In the genomic region with DNA sequence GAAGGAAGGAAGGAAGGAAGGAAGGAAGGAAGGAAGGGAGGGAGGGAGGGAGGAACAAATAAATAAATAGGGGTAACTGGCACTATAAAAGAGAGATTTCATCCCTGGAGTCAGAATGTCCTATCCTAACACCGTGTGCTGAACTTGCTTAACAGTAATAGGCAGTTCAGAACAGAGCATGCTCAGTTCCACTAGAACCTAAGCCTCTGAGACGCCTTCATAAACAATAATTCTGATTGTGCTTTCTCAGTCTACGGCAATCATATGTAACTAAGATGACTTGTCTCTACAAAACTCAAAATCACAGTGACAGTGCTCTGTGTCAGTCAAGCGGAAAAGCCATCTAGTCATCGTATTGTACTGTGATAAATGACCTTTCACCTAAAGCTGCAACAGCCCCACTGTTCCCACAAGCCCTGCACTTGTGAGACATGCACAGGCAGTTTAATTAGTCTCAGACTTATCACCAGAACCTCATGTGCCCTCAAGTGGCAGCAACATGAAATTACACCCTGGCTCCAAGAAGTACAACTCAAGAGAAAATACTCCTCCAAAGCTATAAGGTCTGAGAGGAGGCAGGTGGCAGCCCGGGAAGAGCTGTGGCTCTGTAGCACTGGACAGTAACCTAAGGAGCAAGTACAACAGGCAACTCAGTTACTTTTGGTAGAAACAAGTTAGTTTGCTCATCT, we compare ENCODE assay signal across 8 mouse cellular contexts. TPM values are rescaled to one million over a fixed set of nuclear protein-coding genes. Genes with fewer than 3 reads are reported as not detected.
DNase-seq lines count a peak whose midpoint lies in the region; ATAC-seq and TF ChIP-seq lines count a peak whose summit lies in the region.

No protein-coding gene starts in this region.

- 32% methylated on average over 6 of the region's 6 CpGs for WGBS in heart, adult 2 months
- WGBS in liver, embryonic 15.5 days (ENCODE audit: insufficient replicate concordance): 50% methylated on average over 6 of the region's 6 CpGs
- WGBS in neural tube, embryonic 13.5 days: 26% methylated on average over 6 of the region's 6 CpGs

- no peaks in the 10 kb centered on the region; the same call in 1 of the 2 replicates for H3K79me2 ChIP-seq in heart, adult 2 months (replicated peaks; ENCODE audit: control insufficient read depth, insufficient read depth, low read length)

- H3K4me1 ChIP-seq in cortical plate, adult 2 months (ENCODE audit: control insufficient read depth, insufficient read depth, low read length): 0 out of 2 replicates have a peak, but pooled peaks cover 2% of the 10 kb centered on the region
- peaks cover 1% of the 10 kb centered on the region for H3K4me1 ChIP-seq in heart, adult 2 months (ENCODE audit: control insufficient read depth, insufficient read depth, low read length)
- H3K4me1 ChIP-seq in liver, embryonic 15.5 days (replicated peaks): no peaks in the 10 kb centered on the region
- H3K4me1 ChIP-seq in neural tube, embryonic 13.5 days (replicated peaks): peaks cover 4% of the 10 kb centered on the region; the same call in 1 of the 2 replicates

- no peak overlapping the region for H3K4me2 ChIP-seq in liver, embryonic 15.5 days
- no peak overlapping the region for H3K4me2 ChIP-seq in neural tube, embryonic 13.5 days

- peak; percentile 73 for TF ChIP-seq EP300 in heart, adult 2 months (IDR thresholded peaks at IDR 0.05; ENCODE audit: insufficient read depth, low read depth, low read length)

- intact Hi-C loops in heart, adult 2 months (cut with DNase I): loop anchor here (1.0 to 5.0 kb wide), 2 partner anchors 145 to 286 kb away; a partner anchor contains a TSS

- H3K27ac ChIP-seq in cortical plate, adult 2 months (ENCODE audit: insufficient read depth, low read length): no peak overlapping the region
- peak overlapping the region; percentile 52; the same call in 1 of the 2 replicates for H3K27ac ChIP-seq in heart, adult 2 months
- no peak overlapping the region for H3K27ac ChIP-seq in liver, embryonic 15.5 days (replicated peaks)
- H3K27ac ChIP-seq in neural tube, embryonic 13.5 days (replicated peaks): no peak overlapping the region

- DNase-seq in heart, adult 2 months: peak; percentile 62 to 66
- peak; percentile 60 to 67 for DNase-seq in kidney, adult 8-10 months
- DNase-seq in thymus, postnatal 36 days: peak; percentile 55 to 57

- H3K27me3 ChIP-seq in heart, adult 2 months (ENCODE audit: control insufficient read depth, insufficient read depth, low read length): no peaks in the 10 kb centered on the region
- no peaks in the 10 kb centered on the region for H3K27me3 ChIP-seq in liver, embryonic 15.5 days
- H3K27me3 ChIP-seq in neural tube, embryonic 13.5 days: no peaks in the 10 kb centered on the region

- ATAC-seq in CD4-positive, CD25-positive, alpha-beta regulatory T cell, adult 4 months: peak; percentile 92
- peak; percentile 84 for ATAC-seq in activated CD4-positive, CD25-positive, alpha-beta regulatory T cell, adult 4 months
- ATAC-seq in liver, embryonic 15.5 days (ENCODE audit: insufficient read depth): 0 out of 2 replicates have a peak, but pooled peaks have one; percentile 28
- peak; percentile 88 for ATAC-seq in neural tube, embryonic 13.5 days (ENCODE audit: low read depth)

- peaks cover 9% of the 10 kb centered on the region for H3K36me3 ChIP-seq in heart, adult 2 months (ENCODE audit: control insufficient read depth, insufficient read depth, low read length)
- H3K36me3 ChIP-seq in liver, embryonic 15.5 days (replicated peaks): peaks cover 79% of the 10 kb centered on the region
- H3K36me3 ChIP-seq in neural tube, embryonic 13.5 days: peaks cover 32% of the 10 kb centered on the region

- no peaks in the 10 kb centered on the region for H3K9me3 ChIP-seq in liver, embryonic 15.5 days (replicated peaks)
- no peaks in the 10 kb centered on the region for H3K9me3 ChIP-seq in neural tube, embryonic 13.5 days

- TF ChIP-seq POLR2A in cortical plate, adult 2 months (IDR thresholded peaks at IDR 0.05; ENCODE audit: extremely low read depth, insufficient read depth, low read length): no peak
- TF ChIP-seq POLR2A in heart, adult 2 months (IDR thresholded peaks at IDR 0.05; ENCODE audit: insufficient read depth, low read depth, low read length): no peak

- H3K4me3 ChIP-seq in cortical plate, adult 2 months (ENCODE audit: insufficient read depth, low read length): no peak overlapping the region
- H3K4me3 ChIP-seq in heart, adult 2 months: no peak overlapping the region
- no peak overlapping the region for H3K4me3 ChIP-seq in liver, embryonic 15.5 days (replicated peaks)
- H3K4me3 ChIP-seq in neural tube, embryonic 13.5 days: no peak overlapping the region

- peak; percentile 80; the same call in 1 of the 2 replicates for TF ChIP-seq CTCF in cortical plate, adult 2 months (IDR thresholded peaks at IDR 0.05; ENCODE audit: extremely low read depth, insufficient read depth, low read length)
- TF ChIP-seq CTCF in heart, adult 2 months (IDR thresholded peaks at IDR 0.05): no peak; the same call in 1 of the 2 replicates

- H3K9ac ChIP-seq in heart, adult 2 months (ENCODE audit: low read depth, low read length): no peak overlapping the region
- H3K9ac ChIP-seq in liver, embryonic 15.5 days: no peak overlapping the region
- no peak overlapping the region for H3K9ac ChIP-seq in neural tube, embryonic 13.5 days

RNA-seq across cellular contexts. Expression of a gene that starts 17.8 kb away (rescaled TPM):
- polyA plus RNA-seq in CD4-positive, CD25-positive, alpha-beta regulatory T cell, adult 4 months (2017; shearing (Covaris generic)): 10 to 100 TPM; 10.7 to 10.8 TPM
- 10 to 100 TPM; 12.7 to 15.2 TPM for polyA plus RNA-seq in activated CD4-positive, CD25-positive, alpha-beta regulatory T cell, adult 4 months (2017; shearing (Covaris generic))
- polyA plus RNA-seq in cortical plate, adult 2 months (2012; rRNA removed): 23.9 and 24.0 TPM in 2 replicates
- 10 to 100 TPM; 24.6 to 26.1 TPM for total RNA-seq in heart, adult 2 months (2021)
- polyA plus RNA-seq in heart, adult 2 months (2012; rRNA removed): 18.7 and 22.5 TPM in 2 replicates
- polyA plus RNA-seq in liver, embryonic 15.5 days (2015; fragmentation: Nextera tagmentation; extraction: Ambion mirVana): 17.3 and 20.0 TPM in 2 replicates
- 24.6 and 31.7 TPM in 2 replicates for polyA plus RNA-seq in neural tube, embryonic 13.5 days (2015; fragmentation: Nextera tagmentation; extraction: Ambion mirVana)

Comparison
In these comparisons a context has a peak if more than half of its experiments do, and no peak if none do; other contexts are left out.
1. ATAC-seq: peak in every context shown above with its lines; median percentile 92 in CD4-positive, CD25-positive, alpha-beta regulatory T cell, adult 4 months; 88 in neural tube, embryonic 13.5 days; 84 in activated CD4-positive, CD25-positive, alpha-beta regulatory T cell, adult 4 months; 28 in liver, embryonic 15.5 days.